In genomic region chr11:120581490-120582267, GRCm38 (mm10) we compare ENCODE assay signal across 8 mouse cellular contexts. TPM values are rescaled to one million over a fixed set of nuclear protein-coding genes. Genes with fewer than 3 reads are reported as not detected.
DNase-seq lines count a peak whose midpoint lies in the region; ATAC-seq and TF ChIP-seq lines count a peak whose summit lies in the region.

Gene Arhgdia (minus strand): TSS chr11:120581624.

- no peak for TF ChIP-seq CTCF in E14TG2a.4 (conservative IDR thresholded peaks at IDR 0.05; ENCODE audit: low read length)
- peak; percentile 65 for TF ChIP-seq CTCF in liver, postnatal 0 days (IDR thresholded peaks at IDR 0.05; ENCODE audit: low read depth)
- TF ChIP-seq CTCF in testis, adult 2 months (IDR thresholded peaks at IDR 0.05; ENCODE audit: control insufficient read depth, insufficient read depth, insufficient replicate concordance, low read depth, low read length) = 0 out of 2 replicates have a peak, but pooled peaks have one; percentile 5

- H3K4me3 ChIP-seq in E14TG2a.4 (replicated peaks; ENCODE audit: low read length) = peak within 1 kb of the TSS; percentile 96
- H3K4me3 ChIP-seq in forebrain, embryonic 15.5 days = peak within 1 kb of the TSS; percentile 86
- H3K4me3 ChIP-seq in liver, postnatal 0 days (ENCODE audit: low read depth, low read length) = peak within 1 kb of the TSS; percentile 76
- H3K4me3 ChIP-seq in neural tube, embryonic 14.5 days (ENCODE audit: low read depth, low read length) = peak within 1 kb of the TSS; percentile 89
- H3K4me3 ChIP-seq in testis, adult 2 months (ENCODE audit: control insufficient read depth, low read depth, low read length) = peak within 1 kb of the TSS; percentile 90

- ATAC-seq in forebrain, embryonic 15.5 days (replicated peaks) = peak; percentile 68
- peak; percentile 58 for ATAC-seq in liver, postnatal 0 days
- ATAC-seq in neural tube, embryonic 14.5 days (ENCODE audit: low read depth) = peak; percentile 62

- H3K9me3 ChIP-seq in E14TG2a.4 (ENCODE audit: low read length) = no peaks in the 10 kb centered on the region
- H3K9me3 ChIP-seq in forebrain, embryonic 15.5 days = no peaks in the 10 kb centered on the region
- no peaks in the 10 kb centered on the region for H3K9me3 ChIP-seq in liver, postnatal 0 days (ENCODE audit: low read length)
- no peaks in the 10 kb centered on the region for H3K9me3 ChIP-seq in neural tube, embryonic 14.5 days (ENCODE audit: control insufficient read depth, low read length)

- intact Hi-C loops in heart, postnatal 14 days (cut with DNase I) = no loop called here

- peaks cover 58% of the 10 kb centered on the region for H3K36me3 ChIP-seq in E14TG2a.4 (ENCODE audit: insufficient read depth, low read length)
- H3K36me3 ChIP-seq in forebrain, embryonic 15.5 days = peaks cover 51% of the 10 kb centered on the region
- peaks cover 35% of the 10 kb centered on the region for H3K36me3 ChIP-seq in liver, postnatal 0 days (replicated peaks; ENCODE audit: insufficient read depth, low read length)
- H3K36me3 ChIP-seq in neural tube, embryonic 14.5 days (ENCODE audit: control insufficient read depth, insufficient read depth, low read length) = peaks cover 42% of the 10 kb centered on the region
- peaks cover 3% of the 10 kb centered on the region; the same call in 1 of the 2 replicates for H3K36me3 ChIP-seq in testis, adult 2 months (ENCODE audit: control insufficient read depth, insufficient read depth, low read length)

- 5% methylated on average over 64 of the region's 75 CpGs for WGBS in forebrain, embryonic 15.5 days
- 4% methylated on average over 52 of the region's 75 CpGs for WGBS in liver, postnatal 0 days (ENCODE audit: insufficient replicate concordance)
- 4% methylated on average over 65 of the region's 75 CpGs for WGBS in neural tube, embryonic 14.5 days

- DNase-seq in cerebellum, adult 11 months = peak; percentile 85
- DNase-seq in heart, postnatal 14 days = peak; percentile 93
- peak; percentile 92 for DNase-seq in layer of hippocampus, adult 11-12 months (ENCODE audit: low spot score)
- DNase-seq in liver, postnatal 0 days = peak; percentile 90

- no peak for TF ChIP-seq EP300 in liver, postnatal 0 days (IDR thresholded peaks at IDR 0.05; ENCODE audit: low read depth)

- no peaks in the 10 kb centered on the region for H3K27me3 ChIP-seq in E14TG2a.4 (ENCODE audit: insufficient read depth, low read length)
- no peaks in the 10 kb centered on the region for H3K27me3 ChIP-seq in forebrain, embryonic 15.5 days
- no peaks in the 10 kb centered on the region for H3K27me3 ChIP-seq in liver, postnatal 0 days (ENCODE audit: insufficient read depth, low read length)
- H3K27me3 ChIP-seq in neural tube, embryonic 14.5 days (ENCODE audit: control insufficient read depth, insufficient read depth, low read length) = no peaks in the 10 kb centered on the region
- no peaks in the 10 kb centered on the region for H3K27me3 ChIP-seq in testis, adult 2 months (ENCODE audit: control insufficient read depth, insufficient read depth, low read length)

- H3K4me1 ChIP-seq in E14TG2a.4 (replicated peaks; ENCODE audit: low read depth, low read length) = peaks cover 50% of the 10 kb centered on the region
- peaks cover 30% of the 10 kb centered on the region for H3K4me1 ChIP-seq in forebrain, embryonic 15.5 days
- peaks cover 39% of the 10 kb centered on the region for H3K4me1 ChIP-seq in liver, postnatal 0 days (ENCODE audit: insufficient read depth)
- H3K4me1 ChIP-seq in neural tube, embryonic 14.5 days (ENCODE audit: control insufficient read depth, insufficient read depth, low read length) = peaks cover 20% of the 10 kb centered on the region
- H3K4me1 ChIP-seq in testis, adult 2 months (ENCODE audit: control insufficient read depth, insufficient read depth, low read length) = peaks cover 18% of the 10 kb centered on the region

- peak within 1 kb of the TSS; percentile 84 for H3K9ac ChIP-seq in forebrain, embryonic 15.5 days (replicated peaks)
- H3K9ac ChIP-seq in liver, postnatal 0 days (replicated peaks) = peak within 1 kb of the TSS; percentile 90
- H3K9ac ChIP-seq in neural tube, embryonic 14.5 days (replicated peaks; ENCODE audit: low read depth, low read length) = peak within 1 kb of the TSS; percentile 99

- peak within 1 kb of the TSS; percentile 88 for H3K4me2 ChIP-seq in forebrain, embryonic 15.5 days (replicated peaks)
- peak within 1 kb of the TSS; percentile 90 for H3K4me2 ChIP-seq in liver, postnatal 0 days (ENCODE audit: low read depth, low read length)
- peak within 1 kb of the TSS; percentile 99 for H3K4me2 ChIP-seq in neural tube, embryonic 14.5 days (ENCODE audit: low read depth, low read length)

- H3K27ac ChIP-seq in forebrain, embryonic 15.5 days (replicated peaks) = peak within 1 kb of the TSS; percentile 96
- peak within 1 kb of the TSS; percentile 94 for H3K27ac ChIP-seq in liver, postnatal 0 days (ENCODE audit: low read depth)
- peak within 1 kb of the TSS; percentile 94 for H3K27ac ChIP-seq in neural tube, embryonic 14.5 days (ENCODE audit: low read depth, low read length)
- peak within 1 kb of the TSS; percentile 94 for H3K27ac ChIP-seq in testis, adult 2 months (ENCODE audit: control insufficient read depth, insufficient read depth, low read depth, low read length)

- peak; percentile 77 for TF ChIP-seq POLR2A in testis, adult 2 months (IDR thresholded peaks at IDR 0.05; ENCODE audit: control insufficient read depth, low read depth, low read length)

RNA-seq across cellular contexts. Expression of gene Arhgdia, which starts in this region (rescaled TPM):
- polyA plus RNA-seq in forebrain, embryonic 15.5 days (2015; fragmentation: Nextera tagmentation; extraction: Ambion mirVana) = 464 TPM in 2 replicates
- 100 to 1,000 TPM; 164 to 180 TPM for total RNA-seq in heart, postnatal 14 days (2021)
- 148 and 156 TPM in 2 replicates for polyA plus RNA-seq in liver, postnatal 0 days (2015; fragmentation: Nextera tagmentation; extraction: Ambion mirVana)
- polyA plus RNA-seq in neural tube, embryonic 14.5 days (2014; fragmentation: Nextera tagmentation; extraction: Ambion mirVana) = 419 and 479 TPM in 2 replicates
- polyA plus RNA-seq in testis, adult 2 months (2012; rRNA removed) = 94.7 and 101 TPM in 2 replicates

Comparison
In these comparisons a context has a peak if more than half of its experiments do, and no peak if none do; other contexts are left out.
1. Peak in every context shown above with its lines: DNase-seq, ATAC-seq, H3K4me3 ChIP-seq and H3K27ac ChIP-seq.